Mouse (Mus musculus) c-Kit-positive CD71-positive TER-119-negative erythroid progenitor cells, embryonic 14.5 days (primary cell): Measurements from ENCODE around the gene Angptl8.
"Not testable (repeated sequence)": the region's sequence is repeated elsewhere in the genome, so short reads cannot be mapped to it uniquely, and the experiment has no call there.

ENCODE experiments used
- DNase-seq: peaks from one replicate; pipeline ENCODE4 v3.0.0-alpha.2; 2013; ENCODE audit warnings: low read depth

The Angptl8 gene

GRCm38 (mm10) chr9:21849691-21850677 lies 14.7 kb downstream of the Angptl8 start:
- no peak for DNase-seq

DNA sequence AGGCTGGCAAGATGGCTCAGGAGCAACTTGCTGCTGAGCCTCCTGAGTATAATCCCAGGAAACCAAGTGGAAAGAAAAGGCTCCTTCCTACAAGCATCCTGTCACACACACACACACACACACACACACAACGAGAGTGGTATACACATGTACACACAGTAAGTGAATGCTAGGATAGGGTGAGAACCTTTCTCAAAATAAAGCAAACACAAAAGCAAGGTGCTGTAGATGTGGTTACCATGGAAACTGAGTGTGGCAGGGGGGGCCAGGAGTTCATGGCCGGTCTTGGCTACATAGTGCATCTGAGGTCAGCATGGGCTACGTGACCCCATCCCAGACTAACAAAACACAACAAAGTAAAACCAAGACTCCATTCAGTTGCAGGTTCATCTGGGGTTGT lies 15.8 kb downstream of the Angptl8 start:
- DNase-seq = no peak

DNA sequence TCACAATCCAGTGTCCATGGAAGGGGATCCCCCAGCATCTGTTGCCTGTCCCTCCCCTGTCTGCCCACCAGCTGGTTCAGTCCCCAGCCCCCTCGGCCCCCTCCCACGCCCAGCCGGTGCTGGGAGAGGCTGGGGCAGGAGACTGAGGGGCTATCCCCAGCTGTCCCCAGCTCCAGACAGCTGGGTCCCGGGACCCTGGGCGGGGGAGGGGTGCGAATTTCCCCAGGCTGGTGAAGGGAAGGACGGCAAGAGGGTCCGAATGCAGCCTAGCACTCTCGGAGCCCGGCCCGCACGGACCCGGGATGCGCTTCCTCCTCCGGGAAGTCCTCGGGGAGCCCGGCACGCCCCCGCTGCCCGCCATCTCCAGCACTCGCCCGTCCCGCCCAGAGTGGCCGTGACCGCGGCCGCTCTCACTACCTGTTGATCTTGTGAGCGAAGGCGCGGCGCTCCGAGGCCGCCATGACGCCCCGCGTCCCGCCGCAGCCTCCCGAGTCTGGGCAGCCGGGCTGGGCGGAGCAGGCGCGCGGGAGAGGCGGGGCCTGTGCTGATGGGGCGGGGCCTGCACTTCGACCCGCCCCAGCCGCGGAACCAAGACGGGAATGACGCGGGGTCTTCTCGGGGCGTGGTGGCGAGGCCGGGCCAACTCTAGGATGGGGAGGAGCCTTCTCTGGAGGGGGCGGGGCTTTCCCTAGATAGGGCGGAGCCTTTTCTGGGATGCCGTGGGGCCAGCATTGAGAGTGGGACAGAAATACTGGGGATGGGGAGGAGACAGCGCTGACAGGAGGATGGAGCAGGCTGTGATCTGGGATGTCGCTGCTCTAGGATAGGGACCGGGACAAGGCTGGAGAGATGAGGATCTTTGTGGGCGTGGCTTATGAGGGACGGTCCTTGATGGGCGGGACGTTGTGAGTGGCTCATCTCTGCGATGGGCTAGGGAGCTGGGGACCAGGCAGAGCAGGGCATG lies 17.1 kb downstream of the Angptl8 start, which contains the start of gene Dock6:
Gene Dock6 (minus strand): TSS at position 508 of the 964 bp plus-strand sequence.
- peak; percentile 62 for DNase-seq

- DNase-seq = no peak
Measured at GRCm38 (mm10) chr9:21853961-21854360, 18.7 kb downstream of the Angptl8 start.

DNA sequence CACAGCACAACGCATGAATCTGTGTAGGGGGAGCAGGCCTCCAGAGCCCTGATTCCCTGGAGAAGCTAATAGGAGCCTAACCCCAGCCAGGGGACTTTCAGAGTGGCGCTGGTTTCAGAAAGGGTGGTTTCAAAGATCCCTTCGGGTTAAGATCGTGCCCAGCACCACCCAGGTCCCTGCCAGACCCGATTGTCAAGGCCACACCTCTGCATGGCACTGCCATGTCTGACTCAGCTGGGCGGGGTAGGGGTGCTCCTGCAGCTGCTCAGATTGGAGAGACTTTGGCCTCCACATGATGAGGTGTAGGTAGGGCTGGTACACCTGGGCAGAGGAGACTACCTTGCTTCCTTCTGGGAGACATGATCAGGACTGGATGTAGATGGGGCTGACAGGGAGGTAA lies 19.6 kb downstream of the Angptl8 start:
- no peak for DNase-seq

DNA sequence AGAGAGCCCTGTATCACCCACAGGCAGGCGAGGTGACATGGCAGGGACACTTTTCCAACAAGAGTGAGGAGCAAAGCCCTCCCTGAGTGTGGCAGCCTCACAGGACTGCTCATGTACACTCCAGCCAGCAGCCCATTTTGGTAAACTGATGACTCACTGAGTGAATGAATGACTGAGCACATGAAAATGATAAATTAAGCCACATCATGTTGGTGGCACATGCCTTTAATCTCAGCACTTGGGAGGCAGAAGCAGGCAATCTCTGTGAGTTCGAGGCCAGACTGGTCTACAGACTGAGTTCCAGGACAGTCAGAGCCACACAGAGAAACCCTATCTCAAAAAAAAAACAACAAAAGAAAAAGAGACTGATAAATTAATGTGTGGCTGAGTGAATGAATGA lies 22.2 kb downstream of the Angptl8 start:
- no peak for DNase-seq

DNA sequence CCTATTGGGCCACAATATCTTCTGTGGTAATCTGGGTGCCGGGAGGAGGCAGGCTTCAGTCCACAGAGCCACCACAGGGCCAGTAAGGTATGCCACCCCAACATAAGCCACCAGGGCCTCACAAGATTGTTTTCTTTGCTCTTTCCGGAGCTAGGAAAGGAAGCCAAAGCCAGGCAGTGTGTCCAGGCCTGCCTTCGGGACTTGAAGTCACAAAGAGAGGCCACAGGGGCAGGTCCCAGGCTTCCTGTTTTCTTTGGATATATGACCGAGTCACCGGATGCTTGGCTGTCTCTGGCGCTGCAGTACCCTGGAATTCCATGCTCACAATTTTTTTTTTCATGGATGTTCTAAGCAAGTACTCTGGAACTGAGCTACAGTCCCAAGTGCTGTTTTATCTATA lies 22.8 kb downstream of the Angptl8 start:
- DNase-seq = no peak

DNA sequence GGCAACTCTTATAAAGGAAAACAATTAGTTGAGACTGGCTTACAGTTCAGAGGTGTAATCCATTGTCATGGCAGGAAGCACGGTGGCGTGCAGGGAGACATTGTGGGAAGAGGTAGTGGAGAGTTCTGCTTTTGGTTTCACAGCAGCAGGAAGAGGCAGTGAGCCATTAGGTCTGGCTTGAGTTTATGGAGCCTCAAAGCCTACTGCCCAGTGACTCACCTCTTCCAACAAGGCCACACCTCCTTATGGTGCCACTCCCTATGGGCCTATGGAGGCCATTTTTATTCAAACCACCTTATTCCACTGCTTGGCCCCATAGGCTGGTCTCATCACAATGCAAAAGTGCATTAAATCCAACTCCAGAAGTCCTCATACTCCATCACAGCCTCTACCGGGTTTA lies 24.3 kb downstream of the Angptl8 start:
- DNase-seq = no peak

GRCm38 (mm10) chr9:21860349-21860748 lies 25.0 kb downstream of the Angptl8 start:
- DNase-seq = not testable (repeated sequence)

- DNase-seq = no peak
Measured at GRCm38 (mm10) chr9:21862181-21862580, 26.9 kb downstream of the Angptl8 start.

DNA sequence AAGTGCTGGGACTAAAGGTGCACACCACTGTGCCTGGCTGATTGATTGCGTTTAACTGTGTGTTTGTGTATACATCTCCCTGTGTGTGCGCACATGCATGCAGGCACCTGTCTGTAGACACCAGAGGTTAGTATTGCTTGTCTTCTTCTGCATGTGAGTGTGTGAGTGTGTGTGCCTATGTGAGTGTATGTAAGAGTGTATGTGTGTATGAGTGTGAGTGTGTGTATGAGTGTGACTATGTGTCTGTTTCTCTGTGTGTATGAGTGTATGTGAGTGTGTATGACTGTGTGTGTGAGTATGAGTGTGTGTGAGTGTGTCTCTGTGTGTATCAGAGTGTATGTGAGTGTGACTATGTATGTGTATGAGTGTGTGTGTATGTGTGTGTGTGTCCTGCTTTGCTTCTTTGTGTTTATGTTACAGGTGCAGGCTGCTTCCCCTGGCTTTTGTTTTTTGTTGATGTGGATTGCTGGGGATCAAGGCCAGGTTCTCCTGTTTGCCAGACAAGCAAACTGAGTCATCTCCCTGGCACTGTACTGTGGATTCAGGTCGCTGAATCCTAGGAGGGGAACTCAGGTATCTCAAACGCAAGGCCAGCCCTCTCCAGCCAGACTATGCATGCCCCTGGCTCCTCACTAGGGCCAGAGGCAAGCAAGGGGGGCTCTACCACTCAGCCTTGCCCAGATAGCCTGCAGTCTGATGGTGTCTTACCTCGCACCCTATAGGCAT lies 30.5 kb downstream of the Angptl8 start:
- DNase-seq = no peak

DNA sequence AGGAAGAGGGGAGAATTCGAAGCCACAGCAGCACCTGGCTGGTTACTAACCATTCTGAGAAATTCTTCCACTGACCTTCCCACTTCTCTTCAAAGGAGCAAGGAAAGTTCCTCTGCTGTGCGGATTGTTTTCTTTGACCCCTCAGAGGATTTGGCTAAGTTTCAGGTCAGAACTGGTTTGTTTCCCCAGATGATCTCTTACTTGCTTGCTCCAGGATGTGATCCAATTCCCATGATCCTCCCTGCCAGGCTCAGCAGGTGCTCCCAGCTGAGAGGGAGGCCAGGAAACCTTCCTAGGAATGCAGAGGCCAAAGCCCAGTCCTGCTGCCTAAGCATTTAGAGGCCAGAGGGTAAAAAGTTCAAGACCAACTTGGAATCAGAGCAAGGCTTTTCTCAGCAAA lies 31.3 kb downstream of the Angptl8 start:
- no peak for DNase-seq

DNA sequence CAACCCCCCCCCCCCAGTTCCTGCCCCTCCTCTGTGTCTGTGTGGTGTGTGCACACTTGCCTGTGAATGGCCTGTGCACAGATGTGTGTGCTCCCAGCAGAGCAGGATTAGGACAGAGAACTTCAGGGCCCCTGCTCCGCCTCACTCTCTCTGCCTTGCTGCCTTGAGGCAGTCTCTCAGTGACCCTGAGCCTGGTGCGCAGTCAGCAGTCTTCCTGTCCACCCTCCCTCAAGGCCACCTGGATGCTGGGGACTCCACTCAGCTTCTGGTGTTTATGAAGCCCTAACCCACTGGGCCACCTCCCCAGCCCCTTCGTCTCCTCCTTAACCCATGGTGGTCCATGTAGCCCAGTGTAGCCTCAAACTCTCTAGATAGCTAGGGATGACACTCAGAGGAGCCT lies 32.4 kb downstream of the Angptl8 start:
- DNase-seq = no peak

GRCm38 (mm10) chr9:21869290-21869689 lies 34.0 kb downstream of the Angptl8 start:
- DNase-seq = not testable (repeated sequence)

- DNase-seq = peak; percentile 24
Measured at GRCm38 (mm10) chr9:21870879-21871524, 35.7 kb downstream of the Angptl8 start.

DNA sequence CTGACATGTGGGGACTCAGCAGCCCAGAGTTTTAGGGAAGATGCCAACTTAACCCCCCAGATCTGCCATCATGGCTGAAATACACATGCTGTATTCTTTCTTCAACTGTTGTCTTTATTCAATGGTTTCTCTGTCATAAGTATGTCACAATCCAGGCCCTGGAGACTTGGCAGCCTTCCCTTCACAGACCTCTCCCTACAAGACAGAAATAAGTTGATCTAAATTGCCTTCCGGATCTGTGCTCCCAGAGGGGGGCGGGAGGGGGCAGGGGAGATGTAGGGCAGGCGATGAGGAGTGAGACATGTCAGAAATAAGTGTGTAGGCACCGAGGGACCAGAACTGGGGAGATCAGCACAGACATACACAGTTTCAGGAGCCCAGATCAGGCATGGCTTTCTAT lies 36.9 kb downstream of the Angptl8 start:
- DNase-seq = no peak

- no peak for DNase-seq
Measured at GRCm38 (mm10) chr9:21876601-21877000, 41.3 kb downstream of the Angptl8 start.
